Mouse (Mus musculus) gastrocnemius, postnatal 25 days (tissue): ENCODE measurements around the gene Tmem233. TPM values are rescaled to one million over a fixed set of nuclear protein-coding genes. Genes with fewer than 3 reads are reported as not detected.

Experiments
- DNase-seq: peaks from one replicate; pipeline ENCODE4 v3.0.0; 2022
- total RNA-seq, 2 experiments: library from RNA; stranded (reverse); gene quantifications; 1 replicate in 1 of 2; 2 replicates in 1 of 2; pipeline ENCODE4 v1.2.3; 2021

Gene Tmem233
- total RNA-seq, 2 experiments from 2014 or later = 69.2 to 93.6 TPM

DNA sequence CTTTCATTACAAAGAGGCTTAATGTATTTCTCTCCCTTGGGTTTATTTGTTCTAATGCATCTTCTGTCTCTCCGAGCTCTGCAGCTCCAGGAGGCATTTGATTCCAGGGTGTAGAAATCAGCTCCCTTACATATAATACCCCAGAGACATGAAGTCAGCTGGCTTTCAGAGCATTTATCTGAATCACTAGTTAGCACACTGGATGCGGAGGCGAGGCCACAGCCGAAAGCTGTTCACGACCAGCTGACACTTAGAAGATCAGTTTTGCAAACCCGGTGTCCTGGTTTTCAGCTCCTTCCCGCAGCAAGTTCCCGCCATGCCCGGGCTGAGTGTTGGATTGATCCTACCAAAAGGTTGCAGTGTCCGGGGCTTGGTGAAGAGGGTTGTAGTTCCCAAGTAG lies 78.8 kb downstream of the Tmem233 start:
- DNase-seq = no peak

DNA sequence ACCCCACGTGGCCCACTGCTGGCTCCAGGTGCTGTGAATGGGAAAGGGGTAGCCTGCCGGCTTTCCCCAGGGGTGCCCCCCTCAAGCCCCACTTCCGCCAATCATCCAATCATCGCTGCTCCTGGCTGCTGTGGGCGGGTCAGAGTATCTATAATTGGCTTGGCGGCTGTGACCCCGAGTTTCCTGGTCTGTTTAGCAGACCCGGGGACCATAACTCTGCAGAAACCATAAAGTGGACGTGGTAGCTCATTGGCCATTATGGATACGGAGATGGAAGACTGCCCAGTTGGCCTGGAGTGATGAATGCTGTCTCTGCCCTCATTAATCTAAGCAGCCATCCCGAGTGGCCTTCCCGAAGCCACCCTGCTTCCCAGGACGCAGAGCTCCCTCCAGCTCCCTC lies 79.2 kb downstream of the Tmem233 start:
- DNase-seq = no peak

DNA sequence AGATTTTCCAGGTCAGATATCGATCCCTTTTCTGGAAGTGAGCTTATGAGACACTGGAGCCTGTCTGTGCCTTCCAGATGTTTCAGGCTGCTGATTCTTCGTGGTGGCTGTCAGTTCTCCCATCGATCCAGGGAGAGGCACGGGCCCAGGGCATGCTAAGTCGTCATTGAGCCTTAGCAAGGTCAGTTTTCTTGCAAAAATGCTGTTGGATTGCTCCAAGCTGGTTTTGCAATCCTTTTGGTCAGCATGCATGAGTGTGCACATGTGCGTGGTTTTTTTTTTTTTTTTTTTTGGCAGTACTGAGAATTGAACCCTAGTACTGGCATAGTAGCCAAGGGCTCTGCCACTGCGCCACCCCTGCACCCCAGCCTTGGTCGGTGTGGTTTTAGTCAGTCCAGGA lies 79.9 kb downstream of the Tmem233 start:
- no peak for DNase-seq

DNA sequence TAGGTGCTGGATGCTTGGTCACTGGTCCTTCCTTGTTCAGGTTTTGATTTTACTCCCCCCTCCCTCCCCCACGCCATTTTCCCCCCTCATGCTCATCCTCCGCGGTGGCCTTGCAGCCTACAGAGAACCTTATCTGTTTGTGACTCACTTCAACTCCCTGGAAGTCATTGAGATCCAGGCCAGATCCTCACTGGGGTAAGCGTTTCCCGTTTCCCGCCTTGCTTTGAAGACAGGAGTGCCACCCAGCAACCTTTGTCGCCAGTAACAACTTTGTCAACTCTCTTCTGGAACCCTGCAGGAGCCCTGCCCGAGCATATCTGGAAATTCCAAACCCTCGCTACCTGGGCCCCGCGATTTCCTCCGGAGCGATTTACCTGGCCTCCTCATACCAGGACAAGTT lies 85.7 kb downstream of the Tmem233 start:
- no peak for DNase-seq

DNA sequence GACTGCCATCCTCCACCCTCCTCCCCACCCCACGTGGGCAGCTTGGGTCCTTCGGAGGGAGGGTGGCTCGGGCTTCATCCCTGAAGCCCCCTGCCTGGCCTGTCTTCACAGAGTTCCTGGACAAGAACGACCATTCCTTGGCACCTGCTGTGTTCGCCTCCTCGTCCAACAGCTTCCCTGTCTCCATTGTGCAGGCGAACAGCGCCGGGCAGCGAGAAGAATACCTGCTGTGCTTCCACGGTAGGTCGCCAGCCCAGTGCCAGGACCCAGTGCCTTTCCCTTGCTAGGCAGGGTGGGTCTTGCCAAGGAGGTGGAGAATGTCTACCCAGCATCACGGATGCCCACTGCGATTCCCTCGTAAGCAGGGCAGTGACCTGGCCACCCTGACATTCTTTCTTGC lies 88.9 kb downstream of the Tmem233 start:
- DNase-seq = no peak

DNA sequence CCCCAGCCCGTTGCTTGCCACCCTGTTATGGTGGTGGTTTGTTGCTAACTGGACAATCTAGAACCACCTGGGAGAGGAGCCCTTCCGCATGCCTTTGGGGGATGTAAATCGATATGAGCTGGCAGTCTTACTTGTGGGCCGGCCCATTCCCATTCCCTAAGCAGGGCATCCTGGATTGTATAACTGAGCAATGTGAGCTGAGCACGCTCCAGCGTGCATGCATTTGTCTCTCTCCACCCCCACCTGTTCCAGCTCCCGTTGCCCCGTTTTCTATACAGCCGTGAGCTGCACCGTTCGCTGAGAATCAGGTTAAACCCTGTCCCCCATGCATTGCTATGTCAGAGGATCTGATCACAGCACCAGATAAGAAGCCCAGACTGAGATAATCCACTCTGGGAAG lies 91.3 kb downstream of the Tmem233 start:
- no peak for DNase-seq

Other genes with a start within 250 kb of the Tmem233 start
- gene Cit, start 238.0 kb downstream of the Tmem233 start, total RNA-seq = 1 to 10 TPM; 1.4 to 1.8 TPM
- 10 to 100 TPM in 1 of 2 experiments, 1 to 10 TPM in 1; 8.0 to 11.3 TPM for gene Prkab1, start 58.7 kb downstream of the Tmem233 start, total RNA-seq
- not detected for gene Ccdc60, start 205.7 kb upstream of the Tmem233 start, total RNA-seq